Comparison of ENCODE assay signal across 14 mouse cellular contexts in genomic region chr15:87656496-87657155, GRCm38 (mm10).
A peak's percentile ranks its signal among the peaks of the same experiment; 100 is the strongest.
DNase-seq lines count a peak whose midpoint lies in the region; ATAC-seq and TF ChIP-seq lines count a peak whose summit lies in the region.
"Had no signal": no experiment of that assay in that cellular context is flagged by ENCODE, and none has a peak within 500 bp of the region (broad histone marks: within the 10 kb centered on the region; RNA-seq: fewer than 3 reads in every experiment).

No protein-coding gene starts in this region.

- H3K27ac ChIP-seq in forebrain, embryonic 13.5 days: 0 out of 2 replicates have a peak overlapping the region, but pooled peaks have one; percentile 1
- no peak overlapping the region for H3K27ac ChIP-seq in forebrain, embryonic 11.5 days (ENCODE audit: low read depth, low read length)
- 0 out of 2 replicates have a peak overlapping the region, but pooled peaks have one; percentile 11 for H3K27ac ChIP-seq in midbrain, embryonic 15.5 days
- H3K27ac ChIP-seq in midbrain, postnatal 0 days (ENCODE audit: low read depth, low read length): no peak overlapping the region
- H3K27ac ChIP-seq in gastrocnemius, adult 2 months: no peak overlapping the region
- H3K27ac ChIP-seq: heart, embryonic 13.5 days; hindbrain, embryonic 12.5 days; liver, embryonic 12.5 days had no signal

- no peak overlapping the region for H3K4me2 ChIP-seq in forebrain, embryonic 13.5 days
- H3K4me2 ChIP-seq in forebrain, embryonic 11.5 days (ENCODE audit: low read depth, low read length, severe bottlenecking): no peak overlapping the region
- no peak overlapping the region for H3K4me2 ChIP-seq in midbrain, embryonic 15.5 days
- no peak overlapping the region for H3K4me2 ChIP-seq in midbrain, postnatal 0 days (ENCODE audit: low read depth, low read length, poor library complexity, severe bottlenecking)
- H3K4me2 ChIP-seq: heart, embryonic 13.5 days; hindbrain, embryonic 12.5 days; liver, embryonic 12.5 days had no signal

- intact Hi-C loops in heart, postnatal 25 days (cut with DNase I): no loop called here
- intact Hi-C loops in gastrocnemius, adult 2 months (cut with DNase I): no loop called here

- H3K9me3 ChIP-seq in forebrain, embryonic 13.5 days (replicated peaks): no peaks in the 10 kb centered on the region
- no peaks in the 10 kb centered on the region for H3K9me3 ChIP-seq in forebrain, embryonic 11.5 days (ENCODE audit: control insufficient read depth, low read length)
- H3K9me3 ChIP-seq in midbrain, embryonic 15.5 days: no peaks in the 10 kb centered on the region
- H3K9me3 ChIP-seq in midbrain, postnatal 0 days (ENCODE audit: low read length): no peaks in the 10 kb centered on the region
- H3K9me3 ChIP-seq: heart, embryonic 13.5 days; hindbrain, embryonic 12.5 days; liver, embryonic 12.5 days had no signal

- H3K9ac ChIP-seq in forebrain, embryonic 13.5 days: no peak overlapping the region
- no peak overlapping the region for H3K9ac ChIP-seq in forebrain, embryonic 11.5 days (ENCODE audit: low read length)
- H3K9ac ChIP-seq in midbrain, embryonic 15.5 days: no peak overlapping the region
- no peak overlapping the region for H3K9ac ChIP-seq in midbrain, postnatal 0 days (replicated peaks; ENCODE audit: low read length, poor library complexity, severe bottlenecking)
- H3K9ac ChIP-seq: heart, embryonic 13.5 days; hindbrain, embryonic 12.5 days; liver, embryonic 12.5 days had no signal

- no peak for ATAC-seq in forebrain, embryonic 13.5 days
- no peak for ATAC-seq in forebrain, embryonic 11.5 days (replicated peaks; ENCODE audit: low FRiP score)
- no peak for ATAC-seq in midbrain, embryonic 15.5 days (replicated peaks)
- no peak for ATAC-seq in midbrain, postnatal 0 days (ENCODE audit: low FRiP score)
- ATAC-seq: liver, embryonic 12.5 days had no signal

- no peak for DNase-seq in forebrain, embryonic 11.5 days (ENCODE audit: low spot score)
- no peak for DNase-seq in midbrain, postnatal 0 days (ENCODE audit: low spot score)
- peak; percentile 3 to 12 for DNase-seq in kidney, postnatal 36 days
- no peak for DNase-seq in adrenal gland, adult 8-10 months
- no peak for DNase-seq in heart, postnatal 25 days (ENCODE audit: low spot score)
- no peak for DNase-seq in gastrocnemius, adult 2 months
- DNase-seq: cerebellum, adult 18-20 months; gastrocnemius, postnatal 36 days; right cerebral cortex, adult 18-20 months had no signal

- no peaks in the 10 kb centered on the region for H3K36me3 ChIP-seq in forebrain, embryonic 13.5 days (ENCODE audit: poor library complexity, severe bottlenecking)
- no peaks in the 10 kb centered on the region for H3K36me3 ChIP-seq in forebrain, embryonic 11.5 days (ENCODE audit: control insufficient read depth, insufficient read depth, low read length)
- no peaks in the 10 kb centered on the region for H3K36me3 ChIP-seq in midbrain, embryonic 15.5 days (replicated peaks)
- H3K36me3 ChIP-seq in midbrain, postnatal 0 days (ENCODE audit: insufficient read depth, low read length): 0 out of 2 replicates have a peak, but pooled peaks cover 2% of the 10 kb centered on the region
- H3K36me3 ChIP-seq: heart, embryonic 13.5 days; hindbrain, embryonic 12.5 days; liver, embryonic 12.5 days had no signal

- H3K4me3 ChIP-seq in forebrain, embryonic 13.5 days: no peak overlapping the region
- H3K4me3 ChIP-seq in forebrain, embryonic 11.5 days (ENCODE audit: low read depth, low read length): no peak overlapping the region
- H3K4me3 ChIP-seq in midbrain, embryonic 15.5 days: no peak overlapping the region
- no peak overlapping the region for H3K4me3 ChIP-seq in midbrain, postnatal 0 days (ENCODE audit: low read depth, low read length)
- no peak overlapping the region for H3K4me3 ChIP-seq in gastrocnemius, adult 2 months
- H3K4me3 ChIP-seq: heart, embryonic 13.5 days; hindbrain, embryonic 12.5 days; liver, embryonic 12.5 days had no signal

- peaks cover 13% of the 10 kb centered on the region for H3K4me1 ChIP-seq in forebrain, embryonic 13.5 days
- H3K4me1 ChIP-seq in forebrain, embryonic 11.5 days (replicated peaks; ENCODE audit: control insufficient read depth, insufficient read depth, low read length): no peaks in the 10 kb centered on the region
- peaks cover 12% of the 10 kb centered on the region for H3K4me1 ChIP-seq in midbrain, embryonic 15.5 days
- no peaks in the 10 kb centered on the region for H3K4me1 ChIP-seq in midbrain, postnatal 0 days (ENCODE audit: insufficient read depth, low read length)
- H3K4me1 ChIP-seq: heart, embryonic 13.5 days; hindbrain, embryonic 12.5 days; liver, embryonic 12.5 days had no signal

- H3K27me3 ChIP-seq in forebrain, embryonic 13.5 days: no peaks in the 10 kb centered on the region
- no peaks in the 10 kb centered on the region for H3K27me3 ChIP-seq in forebrain, embryonic 11.5 days (ENCODE audit: control insufficient read depth, insufficient read depth, low read length)
- no peaks in the 10 kb centered on the region for H3K27me3 ChIP-seq in midbrain, embryonic 15.5 days (replicated peaks)
- H3K27me3 ChIP-seq in midbrain, postnatal 0 days (ENCODE audit: insufficient read depth, low read length): no peaks in the 10 kb centered on the region
- H3K27me3 ChIP-seq: heart, embryonic 13.5 days; hindbrain, embryonic 12.5 days; liver, embryonic 12.5 days had no signal

- WGBS in forebrain, embryonic 13.5 days: 54% methylated on average over 20 of the region's 20 CpGs
- 85% methylated on average over 20 of the region's 20 CpGs for WGBS in forebrain, embryonic 11.5 days
- WGBS in midbrain, embryonic 15.5 days: 58% methylated on average over 20 of the region's 20 CpGs
- 53% methylated on average over 20 of the region's 20 CpGs for WGBS in midbrain, postnatal 0 days

- no peak for TF ChIP-seq CTCF in midbrain, postnatal 0 days (IDR thresholded peaks at IDR 0.05)
- TF ChIP-seq CTCF in gastrocnemius, adult 2 months (IDR thresholded peaks at IDR 0.05): no peak

Comparison
In these comparisons a context has a peak if more than half of its experiments do, and no peak if none do; other contexts are left out.
1. H3K27ac ChIP-seq: peak in forebrain, embryonic 13.5 days (single experiment) and midbrain, embryonic 15.5 days (single experiment); none in forebrain, embryonic 11.5 days (single experiment), midbrain, postnatal 0 days (single experiment) and gastrocnemius, adult 2 months (single experiment).
2. DNase-seq: peak in kidney, postnatal 36 days (2 of 2); none in forebrain, embryonic 11.5 days (single experiment), midbrain, postnatal 0 days (single experiment), adrenal gland, adult 8-10 months (single experiment), heart, postnatal 25 days (single experiment) and gastrocnemius, adult 2 months (single experiment).